Mouse (Mus musculus): Measurements from ENCODE around the gene Cc2d2a. TPM values are rescaled to one million over a fixed set of nuclear protein-coding genes. Genes with fewer than 3 reads are reported as not detected.

Cc2d2a gene
- polyA plus RNA-seq, 1 experiment from 2014 or later: 1.6 TPM

GRCm38 (mm10) chr5:43669118-43669645, 7.0 kb downstream of the Cc2d2a start:
- no peaks in the 10 kb centered on the region for H3K9me3 ChIP-seq (replicated peaks)
- peaks cover 3% of the 10 kb centered on the region; the same call in 1 of the 2 replicates for H3K4me1 ChIP-seq (replicated peaks)
- H3K36me3 ChIP-seq: no peaks in the 10 kb centered on the region
- H3K9ac ChIP-seq: no peak overlapping the region
- DNase-seq (no peak), ATAC-seq (ENCODE audit: low read depth) (no peak)
- WGBS (ENCODE audit: insufficient replicate concordance): 21% methylated on average over 8 of the region's 8 CpGs
- no peaks in the 10 kb centered on the region for H3K27me3 ChIP-seq
- no peak overlapping the region for H3K4me3 ChIP-seq (replicated peaks)
- H3K4me2 ChIP-seq: no peak overlapping the region
- H3K27ac ChIP-seq: no peak overlapping the region

GRCm38 (mm10) chr5:43672177-43672911, 10.2 kb downstream of the Cc2d2a start:
- ATAC-seq (ENCODE audit: low read depth) (peak; percentile 69), DNase-seq (peak; percentile 24)
- peak overlapping the region; percentile 59 for H3K4me2 ChIP-seq
- H3K9ac ChIP-seq: peak overlapping the region; percentile 45
- no peaks in the 10 kb centered on the region for H3K36me3 ChIP-seq
- H3K9me3 ChIP-seq (replicated peaks): no peaks in the 10 kb centered on the region
- no peak overlapping the region for H3K27ac ChIP-seq
- 4% methylated on average over 12 of the region's 12 CpGs for WGBS (ENCODE audit: insufficient replicate concordance)
- H3K4me1 ChIP-seq (replicated peaks): no peaks in the 10 kb centered on the region; the same call in 1 of the 2 replicates
- H3K27me3 ChIP-seq: no peaks in the 10 kb centered on the region
- peak overlapping the region; percentile 44 for H3K4me3 ChIP-seq (replicated peaks)

GRCm38 (mm10) chr5:43673083-43673482, 10.9 kb downstream of the Cc2d2a start:
- no peak overlapping the region for H3K9ac ChIP-seq
- no peaks in the 10 kb centered on the region for H3K36me3 ChIP-seq
- 66% methylated on average over 2 of the region's 2 CpGs for WGBS (ENCODE audit: insufficient replicate concordance)
- ATAC-seq (ENCODE audit: low read depth) (no peak), DNase-seq (no peak)
- H3K9me3 ChIP-seq (replicated peaks): no peaks in the 10 kb centered on the region
- peak overlapping the region; percentile 44; the same call in 1 of the 2 replicates for H3K4me3 ChIP-seq (replicated peaks)
- no peak overlapping the region for H3K27ac ChIP-seq
- peak overlapping the region; percentile 59 for H3K4me2 ChIP-seq
- no peaks in the 10 kb centered on the region; the same call in 1 of the 2 replicates for H3K4me1 ChIP-seq (replicated peaks)
- no peaks in the 10 kb centered on the region for H3K27me3 ChIP-seq

- peaks cover 6% of the 10 kb centered on the region for H3K36me3 ChIP-seq
These were observed 23.3 kb downstream of the Cc2d2a start for GRCm38 (mm10) chr5:43685466-43685865.

GRCm38 (mm10) chr5:43692489-43692888, 30.3 kb downstream of the Cc2d2a start:
- no peaks in the 10 kb centered on the region for H3K9me3 ChIP-seq (replicated peaks)
- no peaks in the 10 kb centered on the region for H3K4me1 ChIP-seq (replicated peaks)
- no peak overlapping the region for H3K4me2 ChIP-seq
- H3K36me3 ChIP-seq: peaks cover 4% of the 10 kb centered on the region; the same call in 1 of the 2 replicates
- no peaks in the 10 kb centered on the region for H3K27me3 ChIP-seq
- WGBS (ENCODE audit: insufficient replicate concordance): 61% methylated on average over 4 of the region's 4 CpGs
- no peak for ATAC-seq (ENCODE audit: low read depth)
- no peak overlapping the region for H3K27ac ChIP-seq
- H3K4me3 ChIP-seq (replicated peaks): no peak overlapping the region
- no peak for DNase-seq
- H3K9ac ChIP-seq: no peak overlapping the region

More at GRCm38 (mm10) chr5:43685466-43685865, 23.3 kb downstream of the Cc2d2a start:
- ATAC-seq (ENCODE audit: low read depth): no peak
- H3K9ac ChIP-seq: no peak overlapping the region
- H3K9me3 ChIP-seq (replicated peaks): no peaks in the 10 kb centered on the region
- H3K4me1 ChIP-seq (replicated peaks): no peaks in the 10 kb centered on the region
- H3K27me3 ChIP-seq: no peaks in the 10 kb centered on the region
- H3K27ac ChIP-seq: no peak overlapping the region
- 74% methylated on average over 5 of the region's 5 CpGs for WGBS (ENCODE audit: insufficient replicate concordance)
- H3K4me2 ChIP-seq: no peak overlapping the region
- no peak for DNase-seq
- no peak overlapping the region for H3K4me3 ChIP-seq (replicated peaks)

- no peak overlapping the region for H3K9ac ChIP-seq
- no peak for DNase-seq
- no peak overlapping the region for H3K4me3 ChIP-seq (replicated peaks)
- no peak overlapping the region for H3K4me2 ChIP-seq
- no peaks in the 10 kb centered on the region for H3K9me3 ChIP-seq (replicated peaks)
- H3K36me3 ChIP-seq: 0 out of 2 replicates have a peak, but pooled peaks cover 3% of the 10 kb centered on the region
- H3K4me1 ChIP-seq (replicated peaks): no peaks in the 10 kb centered on the region
- WGBS (ENCODE audit: insufficient replicate concordance): 78% methylated on average over 3 of the region's 3 CpGs
- ATAC-seq (ENCODE audit: low read depth): no peak
- no peaks in the 10 kb centered on the region for H3K27me3 ChIP-seq
- no peak overlapping the region for H3K27ac ChIP-seq
These were observed 35.0 kb downstream of the Cc2d2a start for GRCm38 (mm10) chr5:43697133-43697532.

- Histone ChIP-seq H3K4me3 (replicated peaks) (no peak overlapping the region), H3K4me2 (no peak overlapping the region), H3K4me1 (replicated peaks) (no peaks in the 10 kb centered on the region), H3K9ac (no peak overlapping the region), H3K9me3 (replicated peaks) (no peaks in the 10 kb centered on the region), H3K36me3 (0 out of 2 replicates have a peak, but pooled peaks cover 3% of the 10 kb centered on the region), H3K27me3 (no peaks in the 10 kb centered on the region), H3K27ac (no peak overlapping the region)
- DNase-seq (no peak), ATAC-seq (ENCODE audit: low read depth) (no peak)
These were observed 37.1 kb downstream of the Cc2d2a start for GRCm38 (mm10) chr5:43699240-43699639.

GRCm38 (mm10) chr5:43721538-43722451, 59.6 kb downstream of the Cc2d2a start:
- Histone ChIP-seq H3K4me3 (replicated peaks) (no peak overlapping the region), H3K27me3 (no peaks in the 10 kb centered on the region), H3K36me3 (no peaks in the 10 kb centered on the region), H3K9me3 (replicated peaks) (no peaks in the 10 kb centered on the region), H3K27ac (no peak overlapping the region), H3K4me1 (replicated peaks) (no peaks in the 10 kb centered on the region), H3K4me2 (no peak overlapping the region), H3K9ac (no peak overlapping the region)
- no peak for DNase-seq
- no peak for ATAC-seq (ENCODE audit: low read depth)
- 60% methylated on average over 5 of the region's 5 CpGs for WGBS (ENCODE audit: insufficient replicate concordance)

GRCm38 (mm10) chr5:43722452-43722783, 60.3 kb downstream of the Cc2d2a start:
- H3K4me3 ChIP-seq (replicated peaks): no peak overlapping the region
- H3K27me3 ChIP-seq: no peaks in the 10 kb centered on the region
- H3K9ac ChIP-seq: no peak overlapping the region
- H3K27ac ChIP-seq: no peak overlapping the region
- ATAC-seq (ENCODE audit: low read depth) (no peak), DNase-seq (no peak)
- no peaks in the 10 kb centered on the region for H3K4me1 ChIP-seq (replicated peaks)
- WGBS (ENCODE audit: insufficient replicate concordance): 78% methylated on average over 6 of the region's 6 CpGs
- no peaks in the 10 kb centered on the region for H3K36me3 ChIP-seq
- no peaks in the 10 kb centered on the region for H3K9me3 ChIP-seq (replicated peaks)
- no peak overlapping the region for H3K4me2 ChIP-seq

GRCm38 (mm10) chr5:43723830-43724229, 61.7 kb downstream of the Cc2d2a start:
- ATAC-seq (ENCODE audit: low read depth): no peak
- Histone ChIP-seq H3K27me3 (no peaks in the 10 kb centered on the region), H3K4me2 (no peak overlapping the region), H3K4me1 (replicated peaks) (no peaks in the 10 kb centered on the region), H3K9ac (no peak overlapping the region), H3K9me3 (replicated peaks) (no peaks in the 10 kb centered on the region), H3K27ac (no peak overlapping the region), H3K36me3 (no peaks in the 10 kb centered on the region), H3K4me3 (replicated peaks) (no peak overlapping the region)
- no peak for DNase-seq
- 67% methylated on average over 7 of the region's 7 CpGs for WGBS (ENCODE audit: insufficient replicate concordance)

- H3K4me3 ChIP-seq (replicated peaks): no peak overlapping the region
- H3K4me2 ChIP-seq: no peak overlapping the region
- no peaks in the 10 kb centered on the region for H3K4me1 ChIP-seq (replicated peaks)
- H3K27ac ChIP-seq: no peak overlapping the region
- no peaks in the 10 kb centered on the region for H3K9me3 ChIP-seq (replicated peaks)
- DNase-seq: no peak
- no peaks in the 10 kb centered on the region for H3K27me3 ChIP-seq
- no peak overlapping the region for H3K9ac ChIP-seq
- no peak for ATAC-seq (ENCODE audit: low read depth)
- 72% methylated on average over 11 of the region's 11 CpGs for WGBS (ENCODE audit: insufficient replicate concordance)
- 0 out of 2 replicates have a peak, but pooled peaks cover 2% of the 10 kb centered on the region for H3K36me3 ChIP-seq
These were observed 66.4 kb downstream of the Cc2d2a start for GRCm38 (mm10) chr5:43728375-43729165.
